Mouse (Mus musculus): Measurements from ENCODE around the gene Arhgap44. TPM values are rescaled to one million over a fixed set of nuclear protein-coding genes. Genes with fewer than 3 reads are reported as not detected.

Gene Arhgap44
- polyA plus RNA-seq, 1 experiment from 2014 or later: 16.4 TPM

DNA sequence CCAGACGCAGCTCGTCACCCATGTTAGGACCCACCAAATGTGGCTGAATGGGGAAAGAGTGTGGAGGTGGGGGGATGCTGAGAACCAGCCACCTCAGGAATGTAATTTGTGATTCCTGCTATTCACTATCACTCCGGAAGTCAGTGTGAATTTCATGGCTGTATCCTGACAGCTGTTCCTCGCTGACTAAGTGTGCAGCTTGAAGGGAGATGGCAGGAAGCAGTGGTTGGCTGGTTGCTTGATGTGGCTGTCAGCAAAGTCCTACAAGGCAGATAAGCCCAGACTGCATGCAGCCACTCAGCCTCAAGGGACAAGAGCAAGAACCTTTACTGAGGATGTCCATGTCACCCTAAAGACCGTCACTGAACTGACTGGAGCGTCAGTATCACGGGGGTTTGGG is 107.2 kb downstream of the Arhgap44 start:
- no peak for ATAC-seq (ENCODE audit: low read depth)
- H3K4me1 ChIP-seq (replicated peaks; ENCODE audit: control insufficient read depth, insufficient read depth, low read length): no peaks in the 10 kb centered on the region
- no peaks in the 10 kb centered on the region for H3K9me3 ChIP-seq (ENCODE audit: control insufficient read depth, low read length)
- no peak overlapping the region for H3K4me3 ChIP-seq (ENCODE audit: low read length)
- no peak overlapping the region for H3K4me2 ChIP-seq (ENCODE audit: low read depth, low read length)
- 55% methylated on average over 7 of the region's 7 CpGs for WGBS
- no peaks in the 10 kb centered on the region for H3K36me3 ChIP-seq (ENCODE audit: control insufficient read depth, insufficient read depth, low read length)
- no peak overlapping the region for H3K27ac ChIP-seq (ENCODE audit: low read length)
- no peaks in the 10 kb centered on the region for H3K27me3 ChIP-seq (ENCODE audit: control insufficient read depth, insufficient read depth, low read depth, low read length)
- H3K9ac ChIP-seq (ENCODE audit: low read length): no peak overlapping the region

DNA sequence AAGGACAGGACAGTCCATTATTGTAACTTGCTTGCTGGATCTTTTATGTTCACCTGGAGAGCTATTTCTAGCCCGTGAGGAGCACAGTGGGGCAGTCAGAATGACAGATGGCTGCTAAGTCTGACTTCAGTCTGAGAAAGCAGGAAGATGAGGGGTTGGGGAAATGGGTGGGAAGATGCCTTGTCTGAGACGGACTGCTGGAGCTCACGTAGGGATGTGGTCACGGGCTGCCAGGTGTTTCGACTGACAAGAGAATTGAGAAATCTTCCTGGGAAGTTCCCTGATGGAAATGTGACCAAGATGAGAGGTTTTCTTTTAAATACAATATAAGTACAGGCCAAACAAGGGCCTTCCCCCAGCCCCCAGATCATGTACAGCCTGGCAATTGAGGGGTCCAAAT is 108.5 kb downstream of the Arhgap44 start:
- WGBS: 78% methylated on average over 5 of the region's 5 CpGs
- no peak for ATAC-seq (ENCODE audit: low read depth)

DNA sequence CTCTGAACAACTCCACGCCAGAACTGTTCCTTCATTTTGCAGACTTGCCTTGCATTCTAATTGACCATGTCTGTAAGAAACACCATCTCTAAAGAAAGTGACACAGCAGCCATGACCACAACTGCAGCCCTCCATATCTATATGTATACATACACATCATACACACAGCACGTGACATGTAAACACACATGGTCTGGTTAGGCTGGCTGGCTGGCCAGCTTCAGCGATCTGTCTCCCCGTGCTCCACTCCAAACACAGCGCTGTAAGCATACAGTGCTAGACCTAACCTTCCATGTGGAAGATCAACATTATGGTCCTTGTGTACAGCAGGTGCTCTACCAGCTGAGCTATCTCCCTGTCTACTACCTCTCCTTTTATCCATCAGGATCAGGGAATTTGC is 111.9 kb downstream of the Arhgap44 start:
- no peaks in the 10 kb centered on the region for H3K36me3 ChIP-seq (ENCODE audit: control insufficient read depth, insufficient read depth, low read length)
- peak; percentile 76; the same call in 1 of the 2 replicates for ATAC-seq (ENCODE audit: low read depth)
- no peaks in the 10 kb centered on the region for H3K9me3 ChIP-seq (ENCODE audit: control insufficient read depth, low read length)
- no peaks in the 10 kb centered on the region for H3K27me3 ChIP-seq (ENCODE audit: control insufficient read depth, insufficient read depth, low read depth, low read length)
- 52% methylated on average over 5 of the region's 5 CpGs for WGBS
- H3K4me2 ChIP-seq (ENCODE audit: low read depth, low read length): no peak overlapping the region
- no peak overlapping the region for H3K4me3 ChIP-seq (ENCODE audit: low read length)
- no peaks in the 10 kb centered on the region for H3K4me1 ChIP-seq (replicated peaks; ENCODE audit: control insufficient read depth, insufficient read depth, low read length)
- H3K9ac ChIP-seq (ENCODE audit: low read length): no peak overlapping the region
- H3K27ac ChIP-seq (ENCODE audit: low read length): no peak overlapping the region

More for the DNA sequence above, 108.5 kb downstream of the Arhgap44 start:
- Histone ChIP-seq H3K4me3 (ENCODE audit: low read length) (no peak overlapping the region), H3K27me3 (ENCODE audit: control insufficient read depth, insufficient read depth, low read depth, low read length) (no peaks in the 10 kb centered on the region), H3K4me1 (replicated peaks; ENCODE audit: control insufficient read depth, insufficient read depth, low read length) (no peaks in the 10 kb centered on the region), H3K27ac (ENCODE audit: low read length) (no peak overlapping the region), H3K4me2 (ENCODE audit: low read depth, low read length) (no peak overlapping the region), H3K9me3 (ENCODE audit: control insufficient read depth, low read length) (no peaks in the 10 kb centered on the region), H3K9ac (ENCODE audit: low read length) (no peak overlapping the region), H3K36me3 (ENCODE audit: control insufficient read depth, insufficient read depth, low read length) (no peaks in the 10 kb centered on the region)

DNA sequence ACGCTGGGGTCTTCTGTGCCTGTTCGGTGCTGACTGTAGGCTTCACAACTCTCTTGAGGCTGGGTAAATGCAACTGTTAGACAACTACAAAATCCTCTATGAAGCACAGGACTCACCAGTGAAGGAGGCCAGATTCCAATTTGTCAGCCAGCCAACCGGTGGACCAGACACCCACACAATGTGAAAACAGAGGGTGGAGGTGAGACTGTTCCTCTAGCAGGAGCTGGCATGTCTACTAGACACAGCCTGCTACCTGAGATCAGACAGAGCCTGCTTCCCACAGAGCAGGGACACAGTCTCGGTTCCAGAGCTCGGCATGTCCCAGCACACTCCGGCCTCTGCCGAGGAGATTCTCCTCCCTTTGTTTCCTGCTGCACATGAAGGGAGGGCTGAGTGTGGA is 113.7 kb downstream of the Arhgap44 start:
- Histone ChIP-seq H3K27ac (ENCODE audit: low read length) (no peak overlapping the region), H3K4me2 (ENCODE audit: low read depth, low read length) (no peak overlapping the region), H3K9ac (ENCODE audit: low read length) (no peak overlapping the region), H3K4me1 (replicated peaks; ENCODE audit: control insufficient read depth, insufficient read depth, low read length) (no peaks in the 10 kb centered on the region), H3K27me3 (ENCODE audit: control insufficient read depth, insufficient read depth, low read depth, low read length) (no peaks in the 10 kb centered on the region), H3K36me3 (ENCODE audit: control insufficient read depth, insufficient read depth, low read length) (no peaks in the 10 kb centered on the region), H3K4me3 (ENCODE audit: low read length) (no peak overlapping the region), H3K9me3 (ENCODE audit: control insufficient read depth, low read length) (no peaks in the 10 kb centered on the region)
- ATAC-seq (ENCODE audit: low read depth): no peak
- WGBS: 75% methylated on average over 7 of the region's 7 CpGs

DNA sequence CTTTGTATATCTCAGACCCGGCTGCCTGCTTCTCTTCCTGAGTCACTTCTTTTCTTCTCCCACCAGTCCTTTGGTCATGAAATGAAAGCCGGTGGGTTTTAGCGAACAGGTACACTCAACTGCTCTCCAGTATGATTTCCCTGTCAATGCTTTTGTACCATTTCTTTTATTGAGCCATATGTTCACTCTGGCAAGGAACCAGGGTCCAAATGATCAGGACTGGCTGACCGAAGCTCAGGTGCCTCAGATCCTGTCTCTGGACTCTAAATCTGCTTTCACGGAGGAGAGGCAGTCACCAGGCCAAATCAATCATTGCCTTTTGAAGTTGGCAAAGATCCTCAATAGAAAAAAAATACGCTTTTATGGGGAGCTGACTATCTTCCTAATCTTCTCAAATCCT is 122.2 kb downstream of the Arhgap44 start:
- H3K9ac ChIP-seq (ENCODE audit: low read length): no peak overlapping the region
- no peaks in the 10 kb centered on the region for H3K9me3 ChIP-seq (ENCODE audit: control insufficient read depth, low read length)
- H3K4me3 ChIP-seq (ENCODE audit: low read length): no peak overlapping the region
- ATAC-seq (ENCODE audit: low read depth): no peak
- 74% methylated on average over 6 of the region's 6 CpGs for WGBS
- peaks cover 2% of the 10 kb centered on the region; the same call in 1 of the 2 replicates for H3K36me3 ChIP-seq (ENCODE audit: control insufficient read depth, insufficient read depth, low read length)
- H3K27ac ChIP-seq (ENCODE audit: low read length): no peak overlapping the region
- peaks cover 22% of the 10 kb centered on the region for H3K4me1 ChIP-seq (replicated peaks; ENCODE audit: control insufficient read depth, insufficient read depth, low read length)
- no peaks in the 10 kb centered on the region for H3K27me3 ChIP-seq (ENCODE audit: control insufficient read depth, insufficient read depth, low read depth, low read length)
- H3K4me2 ChIP-seq (ENCODE audit: low read depth, low read length): no peak overlapping the region

DNA sequence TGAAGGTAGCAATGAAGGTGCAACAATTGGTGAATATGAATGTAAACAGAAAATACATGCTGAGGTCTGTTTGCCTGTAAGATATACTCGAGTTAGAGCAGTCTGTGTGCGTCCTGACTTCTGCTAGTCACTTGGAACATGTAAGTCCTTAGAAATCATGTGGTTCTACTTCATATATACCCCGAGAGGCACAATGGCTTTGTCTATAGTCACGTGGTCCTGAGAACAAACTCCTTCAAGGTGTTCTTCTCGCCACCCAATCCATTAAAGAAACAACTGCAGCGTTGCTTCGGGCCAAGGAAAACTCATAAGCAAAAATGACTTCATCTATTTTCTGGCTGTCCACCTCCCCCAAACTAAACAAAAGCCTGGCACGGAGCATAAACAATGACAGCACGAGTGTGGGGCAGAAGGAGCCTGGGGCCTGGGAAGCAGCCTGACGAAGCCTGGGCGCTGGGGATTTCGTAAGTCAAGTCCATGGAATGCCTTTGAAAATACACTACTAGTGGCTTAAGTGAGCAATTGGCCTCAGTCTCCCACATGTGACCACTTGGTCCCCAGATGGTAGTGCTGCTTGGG is 123.2 kb downstream of the Arhgap44 start:
- peak; percentile 84 for ATAC-seq (ENCODE audit: low read depth)
- peak overlapping the region; percentile 54 for H3K27ac ChIP-seq (ENCODE audit: low read length)

DNA sequence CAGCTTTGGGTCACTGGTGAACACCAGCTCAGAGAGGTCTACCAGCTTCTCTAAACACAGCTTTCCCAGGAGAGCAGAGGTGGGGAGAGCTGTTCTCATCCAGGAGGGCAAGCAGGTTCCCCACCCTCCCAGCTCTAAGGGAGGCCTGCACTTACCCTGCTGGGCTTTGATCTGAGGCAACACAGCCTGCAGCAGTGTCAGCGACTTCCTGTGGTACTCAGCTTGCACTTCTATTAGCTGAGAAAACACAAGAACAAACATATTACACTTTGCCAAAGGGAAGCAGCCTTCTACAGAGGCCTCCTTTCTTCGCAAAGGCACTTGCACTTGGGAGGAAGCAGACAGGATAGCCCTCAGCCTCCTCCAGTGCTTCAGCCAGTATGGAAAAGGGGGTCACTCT is 123.8 kb downstream of the Arhgap44 start:
- Histone ChIP-seq H3K4me1 (replicated peaks; ENCODE audit: control insufficient read depth, insufficient read depth, low read length) (peaks cover 22% of the 10 kb centered on the region), H3K4me2 (ENCODE audit: low read depth, low read length) (no peak overlapping the region), H3K27ac (ENCODE audit: low read length) (peak overlapping the region; percentile 54), H3K36me3 (ENCODE audit: control insufficient read depth, insufficient read depth, low read length) (peaks cover 2% of the 10 kb centered on the region; the same call in 1 of the 2 replicates), H3K9ac (ENCODE audit: low read length) (0 out of 2 replicates have a peak overlapping the region, but pooled peaks have one; percentile 24), H3K9me3 (ENCODE audit: control insufficient read depth, low read length) (no peaks in the 10 kb centered on the region), H3K27me3 (ENCODE audit: control insufficient read depth, insufficient read depth, low read depth, low read length) (no peaks in the 10 kb centered on the region), H3K4me3 (ENCODE audit: low read length) (no peak overlapping the region)
- ATAC-seq (ENCODE audit: low read depth): peak; percentile 57
- 28% methylated on average over 2 of the region's 2 CpGs for WGBS

More for the DNA sequence above, 123.2 kb downstream of the Arhgap44 start:
- H3K27me3 ChIP-seq (ENCODE audit: control insufficient read depth, insufficient read depth, low read depth, low read length): no peaks in the 10 kb centered on the region
- H3K9ac ChIP-seq (ENCODE audit: low read length): no peak overlapping the region
- 0 out of 2 replicates have a peak overlapping the region, but pooled peaks have one; percentile 6 for H3K4me3 ChIP-seq (ENCODE audit: low read length)
- WGBS: 21% methylated on average over 12 of the region's 12 CpGs
- peaks cover 22% of the 10 kb centered on the region for H3K4me1 ChIP-seq (replicated peaks; ENCODE audit: control insufficient read depth, insufficient read depth, low read length)
- no peaks in the 10 kb centered on the region for H3K9me3 ChIP-seq (ENCODE audit: control insufficient read depth, low read length)
- peaks cover 2% of the 10 kb centered on the region; the same call in 1 of the 2 replicates for H3K36me3 ChIP-seq (ENCODE audit: control insufficient read depth, insufficient read depth, low read length)
- peak overlapping the region; percentile 36 for H3K4me2 ChIP-seq (ENCODE audit: low read depth, low read length)

DNA sequence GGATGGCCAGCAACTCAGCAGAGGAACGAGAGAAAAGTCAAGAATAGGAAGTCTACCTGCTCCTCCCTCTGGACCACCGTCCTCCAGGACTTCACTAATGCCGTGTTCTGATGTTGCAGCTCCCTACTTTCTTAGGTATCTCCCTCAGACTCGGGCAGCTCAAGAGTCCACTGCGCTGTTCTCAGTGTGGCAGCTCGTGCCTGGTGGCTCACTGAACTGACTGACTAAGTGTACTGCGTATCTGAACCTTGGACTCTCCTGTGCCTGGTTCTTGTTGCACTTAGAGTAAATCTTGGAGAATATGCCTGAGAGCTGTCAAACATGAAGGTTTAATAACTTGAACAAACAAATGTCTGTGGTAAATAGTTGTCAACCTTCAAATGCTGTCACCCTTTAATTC is 130.5 kb downstream of the Arhgap44 start:
- no peaks in the 10 kb centered on the region for H3K4me1 ChIP-seq (replicated peaks; ENCODE audit: control insufficient read depth, insufficient read depth, low read length)
- no peaks in the 10 kb centered on the region for H3K27me3 ChIP-seq (ENCODE audit: control insufficient read depth, insufficient read depth, low read depth, low read length)
- no peaks in the 10 kb centered on the region for H3K9me3 ChIP-seq (ENCODE audit: control insufficient read depth, low read length)
- H3K27ac ChIP-seq (ENCODE audit: low read length): no peak overlapping the region
- H3K4me2 ChIP-seq (ENCODE audit: low read depth, low read length): no peak overlapping the region
- no peak for ATAC-seq (ENCODE audit: low read depth)
- H3K36me3 ChIP-seq (ENCODE audit: control insufficient read depth, insufficient read depth, low read length): no peaks in the 10 kb centered on the region; the same call in 1 of the 2 replicates
- WGBS: 84% methylated on average over 7 of the region's 7 CpGs
- no peak overlapping the region for H3K4me3 ChIP-seq (ENCODE audit: low read length)
- H3K9ac ChIP-seq (ENCODE audit: low read length): no peak overlapping the region

DNA sequence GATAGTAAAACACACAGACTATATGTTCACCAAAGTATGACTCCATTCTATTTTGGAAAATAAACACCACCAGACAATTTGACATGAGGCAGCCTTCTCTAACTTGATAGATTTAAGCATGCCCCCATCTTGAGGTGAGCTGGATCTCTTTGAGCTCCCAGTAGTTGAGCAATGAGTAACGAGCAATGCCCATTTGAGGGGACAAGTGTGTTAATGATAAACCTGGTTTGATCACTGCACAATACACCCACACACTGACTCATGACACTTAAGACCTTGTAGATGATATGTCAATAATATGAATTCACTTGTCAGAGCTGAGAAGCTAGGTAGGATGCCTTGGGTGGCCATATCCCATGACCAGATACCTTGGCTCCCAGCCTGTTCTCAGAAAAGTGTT is 132.6 kb downstream of the Arhgap44 start:
- H3K4me1 ChIP-seq (replicated peaks; ENCODE audit: control insufficient read depth, insufficient read depth, low read length): no peaks in the 10 kb centered on the region
- H3K4me3 ChIP-seq (ENCODE audit: low read length): no peak overlapping the region
- no peak overlapping the region for H3K4me2 ChIP-seq (ENCODE audit: low read depth, low read length)
- H3K9ac ChIP-seq (ENCODE audit: low read length): no peak overlapping the region
- no peaks in the 10 kb centered on the region for H3K27me3 ChIP-seq (ENCODE audit: control insufficient read depth, insufficient read depth, low read depth, low read length)
- WGBS: 56% methylated on average over 1 of the region's 1 CpGs
- no peaks in the 10 kb centered on the region; the same call in 1 of the 2 replicates for H3K36me3 ChIP-seq (ENCODE audit: control insufficient read depth, insufficient read depth, low read length)
- no peaks in the 10 kb centered on the region for H3K9me3 ChIP-seq (ENCODE audit: control insufficient read depth, low read length)
- no peak overlapping the region for H3K27ac ChIP-seq (ENCODE audit: low read length)
- no peak for ATAC-seq (ENCODE audit: low read depth)

All from lung, embryonic 16.5 days (tissue).